Mouse (Mus musculus) CD4-positive, CD25-positive, alpha-beta regulatory T cell, adult 4 months (primary cell): Measurements from ENCODE around the gene Erich6. TPM values are rescaled to one million over a fixed set of nuclear protein-coding genes. Genes with fewer than 3 reads are reported as not detected.
"Not testable (repeated sequence)": the region's sequence is repeated elsewhere in the genome, so short reads cannot be mapped to it uniquely, and the experiment has no call there.

ENCODE experiments used
- ATAC-seq: one replicate; pipeline ENCODE4 v1.8.0; 2017
- polyA plus RNA-seq, 2 experiments: library from polyadenylated mRNA; unstranded; fragments of 100-300 nt; shearing (Covaris generic); gene quantifications; one replicate each; pipeline ENCODE4 v1.2.1; 2017

The Erich6 gene
- polyA plus RNA-seq, 2 experiments from 2014 or later: not detected

- ATAC-seq: no peak
These were observed 9.2 kb upstream of the Erich6 start for GRCm38 (mm10) chr3:58646180-58646579.

- ATAC-seq: no peak
These were observed 5.3 kb downstream of the Erich6 start for GRCm38 (mm10) chr3:58631693-58632092.

- no peak for ATAC-seq
These were observed 12.0 kb downstream of the Erich6 start for GRCm38 (mm10) chr3:58624981-58625380.

GRCm38 (mm10) chr3:58622665-58623394 is 14.2 kb downstream of the Erich6 start:
- peak; percentile 81 for ATAC-seq

GRCm38 (mm10) chr3:58621066-58621465 is 15.9 kb downstream of the Erich6 start:
- no peak for ATAC-seq

GRCm38 (mm10) chr3:58609985-58610384 is 27.0 kb downstream of the Erich6 start:
- ATAC-seq: no peak

GRCm38 (mm10) chr3:58608506-58608905 is 28.5 kb downstream of the Erich6 start:
- no peak for ATAC-seq

- no peak for ATAC-seq
These were observed 43.4 kb downstream of the Erich6 start for GRCm38 (mm10) chr3:58593623-58594022.

GRCm38 (mm10) chr3:58592666-58593065 is 44.3 kb downstream of the Erich6 start:
- ATAC-seq: not testable (repeated sequence)

GRCm38 (mm10) chr3:58590544-58590943 is 46.5 kb downstream of the Erich6 start:
- not testable (repeated sequence) for ATAC-seq

- peak; percentile 74 for ATAC-seq
These were observed 54.1 kb downstream of the Erich6 start for GRCm38 (mm10) chr3:58582788-58583426.

- no peak for ATAC-seq
These were observed 54.7 kb downstream of the Erich6 start for GRCm38 (mm10) chr3:58582297-58582696.

- no peak for ATAC-seq
These were observed 55.5 kb downstream of the Erich6 start for GRCm38 (mm10) chr3:58581530-58581929.

- no peak for ATAC-seq
These were observed 59.4 kb downstream of the Erich6 start for GRCm38 (mm10) chr3:58577506-58578050.

GRCm38 (mm10) chr3:58577067-58577503 is 59.9 kb downstream of the Erich6 start:
- peak; percentile 53 for ATAC-seq

- peak; percentile 72 for ATAC-seq
These were observed 60.6 kb downstream of the Erich6 start, which contains the start of gene Selenot for GRCm38 (mm10) chr3:58576137-58577066. Selenot (plus strand) TSS chr3:58576636.

- no peak for ATAC-seq
These were observed 66.2 kb downstream of the Erich6 start for GRCm38 (mm10) chr3:58570821-58571220.

Other genes with a start within 250 kb of the Erich6 start
- gene Tsc22d2, start 222.5 kb downstream of the Erich6 start, polyA plus RNA-seq: 10 to 100 TPM in 1 of 2 experiments, 1 to 10 TPM in 1; 9.9 to 16.9 TPM
- 10 to 100 TPM; 69.7 to 74.8 TPM for gene Eif2a, start 111.4 kb downstream of the Erich6 start, polyA plus RNA-seq
- gene Serp1, start 111.3 kb downstream of the Erich6 start, polyA plus RNA-seq: 10 to 100 TPM; 38.8 to 57.0 TPM
- 10 to 100 TPM; 19.7 to 30.3 TPM for gene Selenot, start 60.6 kb downstream of the Erich6 start, polyA plus RNA-seq
- 1 to 10 TPM; 2.8 to 3.0 TPM for gene Siah2, start 55.2 kb upstream of the Erich6 start, polyA plus RNA-seq
- not detected for gene Mindy4b-ps, start 185.1 kb upstream of the Erich6 start, polyA plus RNA-seq
- not detected for gene Clrn1, start 248.1 kb upstream of the Erich6 start, polyA plus RNA-seq